In the genomic region with DNA sequence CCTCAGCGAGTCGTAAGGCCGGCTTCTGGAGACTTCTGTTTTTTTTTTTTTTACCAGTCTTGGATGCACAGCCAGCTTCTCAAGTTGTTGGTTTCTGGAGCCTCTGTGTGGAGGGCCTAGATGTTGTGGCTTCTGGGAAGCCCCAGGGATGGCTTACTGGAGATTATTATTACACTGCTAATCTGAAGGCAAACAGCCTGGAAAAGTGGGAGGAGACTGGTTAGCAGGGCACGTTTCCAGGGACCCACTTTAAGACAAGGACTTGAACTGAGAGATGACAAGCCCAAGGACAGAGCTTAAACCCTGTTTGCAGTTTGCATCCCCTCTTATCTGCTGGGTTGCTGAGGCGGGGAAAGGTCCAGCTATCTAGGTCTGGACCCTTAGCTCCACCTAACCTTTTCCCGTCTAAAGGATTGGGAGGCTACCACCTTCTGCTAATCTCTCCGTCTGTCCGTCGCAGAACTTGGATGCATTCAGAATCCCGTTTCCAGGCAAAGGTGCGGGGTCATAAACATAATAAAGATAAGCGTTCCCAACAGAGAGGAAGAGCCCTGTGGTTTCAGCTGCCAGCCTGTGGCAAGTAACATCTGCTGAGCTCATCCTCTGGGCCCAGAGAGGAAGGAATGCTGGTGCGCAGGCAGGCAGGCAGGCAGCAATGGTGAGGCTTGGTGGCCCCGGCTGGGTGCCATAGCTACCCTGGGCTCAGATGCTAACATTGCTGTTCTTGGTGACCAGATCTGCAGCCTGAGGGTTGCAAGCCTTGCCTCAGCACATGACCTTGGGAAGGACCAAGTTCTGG, we compare ENCODE assay signal across 11 mouse cellular contexts. TPM values are rescaled to one million over a fixed set of nuclear protein-coding genes. Genes with fewer than 3 reads are reported as not detected.
DNase-seq lines count a peak whose midpoint lies in the region; ATAC-seq lines count a peak whose summit lies in the region.
"Had no signal": no experiment of that assay in that cellular context is flagged by ENCODE, and none has a peak within 500 bp of the region (broad histone marks: within the 10 kb centered on the region; RNA-seq: fewer than 3 reads in every experiment).

No protein-coding gene starts in this region.

- ATAC-seq in forebrain, embryonic 15.5 days (replicated peaks), result no peak
- ATAC-seq in midbrain, embryonic 15.5 days (replicated peaks), result no peak
- ATAC-seq in hindbrain, embryonic 13.5 days (ENCODE audit: low FRiP score), result no peak

- no peak overlapping the region for H3K9ac ChIP-seq in forebrain, embryonic 15.5 days (replicated peaks)
- no peak overlapping the region for H3K9ac ChIP-seq in midbrain, embryonic 15.5 days
- 0 out of 2 replicates have a peak overlapping the region, but pooled peaks have one; percentile 24 for H3K9ac ChIP-seq in hindbrain, embryonic 13.5 days
- H3K9ac ChIP-seq: limb, embryonic 12.5 days had no signal

- peaks cover 84% of the 10 kb centered on the region for H3K4me1 ChIP-seq in forebrain, embryonic 10.5 days
- peaks cover 27% of the 10 kb centered on the region for H3K4me1 ChIP-seq in forebrain, embryonic 15.5 days
- H3K4me1 ChIP-seq in midbrain, embryonic 10.5 days, result peaks cover 87% of the 10 kb centered on the region
- peaks cover 35% of the 10 kb centered on the region for H3K4me1 ChIP-seq in midbrain, embryonic 15.5 days
- peaks cover 35% of the 10 kb centered on the region for H3K4me1 ChIP-seq in hindbrain, embryonic 13.5 days (replicated peaks)

- H3K9me3 ChIP-seq in forebrain, embryonic 10.5 days, result no peaks in the 10 kb centered on the region
- H3K9me3 ChIP-seq in forebrain, embryonic 15.5 days, result no peaks in the 10 kb centered on the region
- no peaks in the 10 kb centered on the region for H3K9me3 ChIP-seq in midbrain, embryonic 10.5 days (replicated peaks)
- no peaks in the 10 kb centered on the region for H3K9me3 ChIP-seq in midbrain, embryonic 15.5 days
- no peaks in the 10 kb centered on the region for H3K9me3 ChIP-seq in hindbrain, embryonic 13.5 days
- H3K9me3 ChIP-seq: limb, embryonic 12.5 days had no signal

- DNase-seq in forebrain, embryonic 10.5 days (ENCODE audit: extremely low spot score, low spot score), result no peak
- no peak for DNase-seq in midbrain, embryonic 10.5 days (ENCODE audit: low spot score)
- DNase-seq in retina, postnatal 1 day, result peak; percentile 66
- DNase-seq in cerebellum, postnatal 36 days, result no peak
- DNase-seq in yolk sac, embryonic 10.5 days (ENCODE audit: low spot score), result no peak
- DNase-seq: gastrocnemius, postnatal 14 days; right cerebral cortex, adult 18-20 months had no signal

- H3K36me3 ChIP-seq in forebrain, embryonic 10.5 days (replicated peaks), result no peaks in the 10 kb centered on the region
- no peaks in the 10 kb centered on the region for H3K36me3 ChIP-seq in forebrain, embryonic 15.5 days
- no peaks in the 10 kb centered on the region for H3K36me3 ChIP-seq in midbrain, embryonic 10.5 days
- H3K36me3 ChIP-seq in midbrain, embryonic 15.5 days (replicated peaks), result no peaks in the 10 kb centered on the region
- no peaks in the 10 kb centered on the region for H3K36me3 ChIP-seq in hindbrain, embryonic 13.5 days
- H3K36me3 ChIP-seq: limb, embryonic 12.5 days had no signal

- H3K27me3 ChIP-seq in forebrain, embryonic 10.5 days (ENCODE audit: poor library complexity, severe bottlenecking), result peaks cover 80% of the 10 kb centered on the region
- no peaks in the 10 kb centered on the region for H3K27me3 ChIP-seq in forebrain, embryonic 15.5 days
- H3K27me3 ChIP-seq in midbrain, embryonic 10.5 days (ENCODE audit: low read depth, poor library complexity, severe bottlenecking), result peaks cover 74% of the 10 kb centered on the region
- 0 out of 2 replicates have a peak, but pooled peaks cover 8% of the 10 kb centered on the region for H3K27me3 ChIP-seq in midbrain, embryonic 15.5 days (replicated peaks)
- peaks cover 19% of the 10 kb centered on the region; the same call in 1 of the 2 replicates for H3K27me3 ChIP-seq in hindbrain, embryonic 13.5 days
- H3K27me3 ChIP-seq: limb, embryonic 12.5 days had no signal

- peak overlapping the region; percentile 37; the same call in 1 of the 2 replicates for H3K4me3 ChIP-seq in forebrain, embryonic 10.5 days
- no peak overlapping the region for H3K4me3 ChIP-seq in forebrain, embryonic 15.5 days
- peak overlapping the region; percentile 47 for H3K4me3 ChIP-seq in midbrain, embryonic 10.5 days
- H3K4me3 ChIP-seq in midbrain, embryonic 15.5 days, result no peak overlapping the region
- H3K4me3 ChIP-seq in hindbrain, embryonic 13.5 days, result no peak overlapping the region
- H3K4me3 ChIP-seq: limb, embryonic 12.5 days had no signal

- peak overlapping the region; percentile 92 for H3K27ac ChIP-seq in forebrain, embryonic 10.5 days
- no peak overlapping the region for H3K27ac ChIP-seq in forebrain, embryonic 15.5 days (replicated peaks)
- H3K27ac ChIP-seq in midbrain, embryonic 10.5 days (replicated peaks), result peak overlapping the region; percentile 96
- H3K27ac ChIP-seq in midbrain, embryonic 15.5 days, result no peak overlapping the region
- peak overlapping the region; percentile 84; the same call in 1 of the 2 replicates for H3K27ac ChIP-seq in hindbrain, embryonic 13.5 days

- H3K4me2 ChIP-seq in forebrain, embryonic 15.5 days (replicated peaks), result no peak overlapping the region
- no peak overlapping the region for H3K4me2 ChIP-seq in midbrain, embryonic 15.5 days
- no peak overlapping the region for H3K4me2 ChIP-seq in hindbrain, embryonic 13.5 days
- H3K4me2 ChIP-seq: limb, embryonic 12.5 days had no signal

- WGBS in forebrain, embryonic 10.5 days, result 12% methylated on average over 14 of the region's 14 CpGs
- 37% methylated on average over 14 of the region's 14 CpGs for WGBS in forebrain, embryonic 15.5 days
- 9% methylated on average over 14 of the region's 14 CpGs for WGBS in midbrain, embryonic 10.5 days
- WGBS in midbrain, embryonic 15.5 days, result 22% methylated on average over 14 of the region's 14 CpGs
- WGBS in hindbrain, embryonic 13.5 days, result 21% methylated on average over 14 of the region's 14 CpGs

RNA-seq across cellular contexts. Expression of a gene that starts 4.7 kb away (rescaled TPM):
- polyA plus RNA-seq in forebrain, embryonic 10.5 days (2016; fragmentation: Nextera tagmentation; extraction: Ambion mirVana), result 13.6 and 14.7 TPM in 2 replicates
- polyA plus RNA-seq in forebrain, embryonic 15.5 days (2015; fragmentation: Nextera tagmentation; extraction: Ambion mirVana), result 14.2 and 15.1 TPM in 2 replicates
- polyA plus RNA-seq in midbrain, embryonic 10.5 days (2016; fragmentation: Nextera tagmentation; extraction: Ambion mirVana), result 14.1 and 14.3 TPM in 2 replicates
- 8.7 and 8.9 TPM in 2 replicates for polyA plus RNA-seq in midbrain, embryonic 15.5 days (2015; fragmentation: Nextera tagmentation; extraction: Ambion mirVana)
- polyA plus RNA-seq in hindbrain, embryonic 13.5 days (2015; fragmentation: Nextera tagmentation; extraction: Ambion mirVana), result 8.3 and 8.8 TPM in 2 replicates

RNA-seq across cellular contexts. Expression of a gene that starts 11.6 kb away (rescaled TPM):
- 43.8 and 44.7 TPM in 2 replicates for polyA plus RNA-seq in forebrain, embryonic 10.5 days (2016; fragmentation: Nextera tagmentation; extraction: Ambion mirVana)
- 52.9 and 54.3 TPM in 2 replicates for polyA plus RNA-seq in forebrain, embryonic 15.5 days (2015; fragmentation: Nextera tagmentation; extraction: Ambion mirVana)
- 45.0 and 46.3 TPM in 2 replicates for polyA plus RNA-seq in midbrain, embryonic 10.5 days (2016; fragmentation: Nextera tagmentation; extraction: Ambion mirVana)
- polyA plus RNA-seq in midbrain, embryonic 15.5 days (2015; fragmentation: Nextera tagmentation; extraction: Ambion mirVana), result 62.5 and 63.5 TPM in 2 replicates
- 47.4 and 47.6 TPM in 2 replicates for polyA plus RNA-seq in hindbrain, embryonic 13.5 days (2015; fragmentation: Nextera tagmentation; extraction: Ambion mirVana)

Comparison
In these comparisons a context has a peak if more than half of its experiments do, and no peak if none do; other contexts are left out.
1. H3K27ac ChIP-seq: peak in forebrain, embryonic 10.5 days (single experiment), midbrain, embryonic 10.5 days (single experiment) and hindbrain, embryonic 13.5 days (single experiment); none in forebrain, embryonic 15.5 days (single experiment) and midbrain, embryonic 15.5 days (single experiment).
2. H3K4me3 ChIP-seq: peak in forebrain, embryonic 10.5 days (single experiment) and midbrain, embryonic 10.5 days (single experiment); none in forebrain, embryonic 15.5 days (single experiment), midbrain, embryonic 15.5 days (single experiment) and hindbrain, embryonic 13.5 days (single experiment).